Mouse (Mus musculus): ENCODE measurements around the gene Ddx10.

DNA sequence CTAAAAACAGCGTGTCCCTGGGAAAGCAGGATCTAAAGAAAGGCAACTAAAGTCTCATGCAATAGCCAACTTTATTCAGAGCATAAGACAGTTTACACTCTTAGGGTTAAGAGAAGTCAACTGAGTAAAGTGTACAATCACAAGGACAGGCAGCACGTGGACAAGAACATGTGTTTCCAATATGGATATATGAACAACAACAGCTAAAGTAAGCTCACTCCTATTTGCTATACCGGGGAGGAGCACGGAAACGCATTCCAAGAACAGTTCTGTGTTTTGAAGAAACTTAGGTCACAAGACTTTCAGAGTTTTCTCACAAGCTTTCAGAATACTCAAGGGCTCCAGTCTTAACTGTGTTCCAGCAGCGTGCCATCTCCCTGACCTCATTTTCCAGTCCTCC, 10.3 kb upstream of the Ddx10 start:
- TF ChIP-seq CTCF (IDR thresholded peaks at IDR 0.05; ENCODE audit: low read depth, low read length) (no peak), POLR2A (IDR thresholded peaks at IDR 0.05; ENCODE audit: extremely low read depth, insufficient read depth, low read length) (no peak)

Measured in liver, adult 2 months (tissue).